Mouse (Mus musculus): Measurements from ENCODE around the gene AF067063. TPM values are rescaled to one million over a fixed set of nuclear protein-coding genes. Genes with fewer than 3 reads are reported as not detected.
"Not testable (repeated sequence)": the region's sequence is repeated elsewhere in the genome, so short reads cannot be mapped to it uniquely, and the experiment has no call there.

Gene AF067063
- total RNA-seq (2021), result not detected
- long read RNA-seq, experiment 1, result 0 reads
- long read RNA-seq, experiment 2, result 0 reads

- DNase-seq; intact Hi-C loops (cut with DNase I): not testable (repeated sequence)
Observed at GRCm38 (mm10) chr13:119830116-119830515, at the start of gene AF067063. Gene AF067063, minus strand, starts transcription at chr13:119830216.

GRCm38 (mm10) chr13:119864395-119864999 lies 34.5 kb upstream of the AF067063 start:
- intact Hi-C loops (cut with DNase I); DNase-seq: not testable (repeated sequence)

- intact Hi-C loops (cut with DNase I), result not testable (repeated sequence)
Observed at GRCm38 (mm10) chr13:119862399-119862798, 32.4 kb upstream of the AF067063 start.

GRCm38 (mm10) chr13:119839982-119840381 lies 10.0 kb upstream of the AF067063 start:
- intact Hi-C loops (cut with DNase I); DNase-seq: not testable (repeated sequence)

More at GRCm38 (mm10) chr13:119862399-119862798, 32.4 kb upstream of the AF067063 start:
- DNase-seq, result not testable (repeated sequence)

GRCm38 (mm10) chr13:119837719-119838337 lies 7.8 kb upstream of the AF067063 start:
- DNase-seq, result peak in 1 of 2 experiments; percentile 12
- intact Hi-C loops (cut with DNase I), result not testable (repeated sequence)

- DNase-seq, result peak in 1 of 2 experiments; percentile 15
- intact Hi-C loops (cut with DNase I), result not testable (repeated sequence)
Observed at GRCm38 (mm10) chr13:119836324-119836811, 6.4 kb upstream of the AF067063 start.

GRCm38 (mm10) chr13:119835320-119836056 lies 5.5 kb upstream of the AF067063 start, which contains the start of gene D13Ertd608e:
Gene D13Ertd608e, plus strand, starts transcription at chr13:119836006.
- intact Hi-C loops (cut with DNase I), result not testable (repeated sequence)
- peak in 1 of 2 experiments; percentile 19 for DNase-seq

- DNase-seq, result no peak
- intact Hi-C loops (cut with DNase I), result no loop called here
Observed at GRCm38 (mm10) chr13:119817579-119818206, 12.3 kb downstream of the AF067063 start.

- no peak for DNase-seq
- intact Hi-C loops (cut with DNase I), result no loop called here
Observed at GRCm38 (mm10) chr13:119816798-119817197, 13.2 kb downstream of the AF067063 start.

- intact Hi-C loops (cut with DNase I), result no loop called here
- DNase-seq, result peak in 1 of 2 experiments; percentile 17
Observed at GRCm38 (mm10) chr13:119810031-119810430, 20.0 kb downstream of the AF067063 start.

GRCm38 (mm10) chr13:119808937-119809336 lies 21.1 kb downstream of the AF067063 start:
- intact Hi-C loops (cut with DNase I), result no loop called here
- no peak for DNase-seq

- intact Hi-C loops (cut with DNase I), result no loop called here
- no peak for DNase-seq
Observed at GRCm38 (mm10) chr13:119797656-119798055, 32.4 kb downstream of the AF067063 start.

- no peak for DNase-seq
- intact Hi-C loops (cut with DNase I), result no loop called here
Observed at GRCm38 (mm10) chr13:119792791-119793404, 37.1 kb downstream of the AF067063 start.

GRCm38 (mm10) chr13:119791580-119792135 lies 38.4 kb downstream of the AF067063 start:
- DNase-seq, result no peak
- intact Hi-C loops (cut with DNase I), result loop anchor here (2.0 kb wide), 1 partner anchor 37 kb away; the partner anchor contains the start of gene Nim1k

- DNase-seq, result peak; percentile 90 to 91
- intact Hi-C loops (cut with DNase I), result loop anchor here (2.0 kb wide), 1 partner anchor 36 kb away; the partner anchor contains the start of gene Nim1k
Observed at GRCm38 (mm10) chr13:119790761-119791579, 39.0 kb downstream of the AF067063 start, which contains the start of gene Zfp131. Gene Zfp131, minus strand, starts transcription at chr13:119790889.

GRCm38 (mm10) chr13:119789851-119790717 lies 39.9 kb downstream of the AF067063 start:
- DNase-seq, result peak; percentile 66 to 78
- intact Hi-C loops (cut with DNase I), result loop anchor here (2.0 kb wide), 1 partner anchor 35 kb away; the partner anchor contains the start of gene Nim1k

- no peak for DNase-seq
- intact Hi-C loops (cut with DNase I), result no loop called here
Observed at GRCm38 (mm10) chr13:119783581-119783980, 46.4 kb downstream of the AF067063 start.
